Mouse (Mus musculus): ENCODE measurements at regions not wholly inside any gene's neighbourhood (a gene's known extent, or its start where the extent isn't known, plus 50 kb on each side); places are given as distances from the start of the nearest gene placed in this dataset.

- no peak overlapping the region for H3K4me3 ChIP-seq
- no peak overlapping the region for H3K27ac ChIP-seq (replicated peaks)
- no peaks in the 10 kb centered on the region for H3K9me3 ChIP-seq
- no peak overlapping the region for H3K4me2 ChIP-seq
- no peak for ATAC-seq (ENCODE audit: extremely low read depth, insufficient number of reproducible peaks, low FRiP score, low TSS enrichment)
- WGBS, result 84% methylated on average over 9 of the region's 9 CpGs
- peaks cover 9% of the 10 kb centered on the region for H3K27me3 ChIP-seq (replicated peaks)
- 0 out of 2 replicates have a peak, but pooled peaks cover 5% of the 10 kb centered on the region for H3K4me1 ChIP-seq
- H3K9ac ChIP-seq, result no peak overlapping the region
- H3K36me3 ChIP-seq, result no peaks in the 10 kb centered on the region
These were observed 64.1 kb upstream of the Slc35c1 start for GRCm38 (mm10) chr2:92524346-92524905.

GRCm38 (mm10) chr2:92523321-92523895 lies 63.1 kb upstream of the Slc35c1 start:
- peaks cover 9% of the 10 kb centered on the region for H3K27me3 ChIP-seq (replicated peaks)
- H3K4me2 ChIP-seq, result no peak overlapping the region
- H3K4me1 ChIP-seq, result no peaks in the 10 kb centered on the region
- H3K9ac ChIP-seq, result no peak overlapping the region
- ATAC-seq (ENCODE audit: extremely low read depth, insufficient number of reproducible peaks, low FRiP score, low TSS enrichment), result no peak
- H3K4me3 ChIP-seq, result no peak overlapping the region
- no peaks in the 10 kb centered on the region for H3K36me3 ChIP-seq
- no peaks in the 10 kb centered on the region for H3K9me3 ChIP-seq
- H3K27ac ChIP-seq (replicated peaks), result no peak overlapping the region
- WGBS, result 61% methylated on average over 13 of the region's 13 CpGs

- 67% methylated on average over 8 of the region's 8 CpGs for WGBS
- no peak for ATAC-seq (ENCODE audit: extremely low read depth, insufficient number of reproducible peaks, low FRiP score, low TSS enrichment)
- Histone ChIP-seq H3K9ac (no peak overlapping the region), H3K36me3 (no peaks in the 10 kb centered on the region), H3K27me3 (replicated peaks) (peaks cover 9% of the 10 kb centered on the region), H3K27ac (replicated peaks) (no peak overlapping the region), H3K4me2 (no peak overlapping the region), H3K9me3 (no peaks in the 10 kb centered on the region), H3K4me3 (no peak overlapping the region), H3K4me1 (no peaks in the 10 kb centered on the region)
These were observed 61.2 kb upstream of the Slc35c1 start for GRCm38 (mm10) chr2:92521527-92521926.

GRCm38 (mm10) chr2:92519396-92519795 lies 59.1 kb upstream of the Slc35c1 start:
- no peaks in the 10 kb centered on the region for H3K27me3 ChIP-seq (replicated peaks)
- H3K4me3 ChIP-seq, result no peak overlapping the region
- no peaks in the 10 kb centered on the region for H3K4me1 ChIP-seq
- no peak overlapping the region for H3K9ac ChIP-seq
- 68% methylated on average over 8 of the region's 8 CpGs for WGBS
- ATAC-seq (ENCODE audit: extremely low read depth, insufficient number of reproducible peaks, low FRiP score, low TSS enrichment), result no peak
- H3K4me2 ChIP-seq, result no peak overlapping the region
- no peak overlapping the region for H3K27ac ChIP-seq (replicated peaks)
- no peaks in the 10 kb centered on the region for H3K9me3 ChIP-seq
- H3K36me3 ChIP-seq, result no peaks in the 10 kb centered on the region

GRCm38 (mm10) chr2:92518891-92519290 lies 58.6 kb upstream of the Slc35c1 start:
- ATAC-seq (ENCODE audit: extremely low read depth, insufficient number of reproducible peaks, low FRiP score, low TSS enrichment), result no peak
- Histone ChIP-seq H3K27me3 (replicated peaks) (no peaks in the 10 kb centered on the region), H3K4me3 (no peak overlapping the region), H3K36me3 (no peaks in the 10 kb centered on the region), H3K4me2 (no peak overlapping the region), H3K27ac (replicated peaks) (no peak overlapping the region), H3K4me1 (no peaks in the 10 kb centered on the region), H3K9me3 (no peaks in the 10 kb centered on the region), H3K9ac (no peak overlapping the region)
- WGBS, result 73% methylated on average over 8 of the region's 8 CpGs

- Histone ChIP-seq H3K4me2 (no peak overlapping the region), H3K36me3 (no peaks in the 10 kb centered on the region), H3K4me1 (no peaks in the 10 kb centered on the region), H3K27ac (replicated peaks) (no peak overlapping the region), H3K9me3 (peaks cover 4% of the 10 kb centered on the region; the same call in 1 of the 2 replicates), H3K4me3 (no peak overlapping the region), H3K9ac (no peak overlapping the region), H3K27me3 (replicated peaks) (no peaks in the 10 kb centered on the region)
- ATAC-seq (ENCODE audit: extremely low read depth, insufficient number of reproducible peaks, low FRiP score, low TSS enrichment), result no peak
- WGBS, result 39% methylated on average over 6 of the region's 6 CpGs
These were observed 54.6 kb upstream of the Slc35c1 start for GRCm38 (mm10) chr2:92514961-92515360.

- 63% methylated on average over 6 of the region's 6 CpGs for WGBS
- Histone ChIP-seq H3K9ac (no peak overlapping the region), H3K4me2 (no peak overlapping the region), H3K36me3 (no peaks in the 10 kb centered on the region), H3K4me3 (no peak overlapping the region), H3K4me1 (no peaks in the 10 kb centered on the region), H3K27me3 (replicated peaks) (no peaks in the 10 kb centered on the region), H3K27ac (replicated peaks) (no peak overlapping the region), H3K9me3 (peaks cover 4% of the 10 kb centered on the region; the same call in 1 of the 2 replicates)
- no peak for ATAC-seq (ENCODE audit: extremely low read depth, insufficient number of reproducible peaks, low FRiP score, low TSS enrichment)
These were observed 51.7 kb upstream of the Slc35c1 start for GRCm38 (mm10) chr2:92511771-92512744.
